16 mouse cellular contexts compared by ENCODE assay signal in the genomic region with DNA sequence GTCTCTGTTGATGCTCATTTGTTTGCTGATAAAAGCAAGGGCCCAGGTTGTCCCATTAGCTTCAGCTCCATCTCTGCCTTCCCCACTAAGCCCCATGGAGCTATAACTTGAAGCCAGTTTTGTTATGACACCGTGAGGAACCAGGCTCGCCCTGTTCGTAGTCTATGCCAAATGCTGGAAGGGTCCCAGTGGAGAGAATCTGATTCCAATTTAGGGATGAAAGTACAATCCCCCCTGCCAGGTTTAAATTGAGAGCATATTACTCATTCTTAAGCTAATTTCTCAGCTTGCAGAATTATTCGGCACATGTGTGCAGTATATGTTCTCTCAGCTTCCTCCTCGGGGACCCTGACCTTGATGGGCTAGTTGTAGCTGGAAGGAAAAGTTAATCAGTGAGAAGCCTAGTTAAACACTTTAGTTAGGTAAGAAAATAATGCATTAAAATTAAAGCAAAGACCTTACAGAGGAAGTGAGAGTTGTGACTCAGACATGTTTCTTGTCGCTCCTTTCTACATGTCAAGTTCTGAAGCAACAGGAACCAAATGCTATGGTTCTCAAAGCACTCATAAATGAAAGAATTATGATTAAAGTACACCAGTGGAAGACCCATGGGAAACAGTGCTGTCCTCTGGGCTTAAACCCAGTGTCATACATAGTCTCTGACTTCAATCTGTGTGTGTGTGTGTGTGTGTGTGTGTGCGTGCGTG.
A peak's percentile ranks its signal among the peaks of the same experiment; 100 is the strongest.
DNase-seq lines count a peak whose midpoint lies in the region; ATAC-seq and TF ChIP-seq lines count a peak whose summit lies in the region.
"Had no signal": no experiment of that assay in that cellular context is flagged by ENCODE, and none has a peak within 500 bp of the region (broad histone marks: within the 10 kb centered on the region; RNA-seq: fewer than 3 reads in every experiment).

No protein-coding gene starts in this region.

- H3K9ac ChIP-seq in lung, postnatal 0 days (replicated peaks; ENCODE audit: low read depth) = no peak overlapping the region
- no peak overlapping the region for H3K9ac ChIP-seq in neural tube, embryonic 15.5 days (replicated peaks)
- H3K9ac ChIP-seq: heart, embryonic 13.5 days had no signal

- H3K4me3 ChIP-seq in lung, postnatal 0 days (ENCODE audit: low read depth, low read length) = no peak overlapping the region
- no peak overlapping the region for H3K4me3 ChIP-seq in lung, adult 2 months (replicated peaks; ENCODE audit: extremely low read depth, low read depth, low read length)
- no peak overlapping the region for H3K4me3 ChIP-seq in neural tube, embryonic 15.5 days (replicated peaks)
- H3K4me3 ChIP-seq: heart, embryonic 13.5 days; layer of hippocampus, adult 2 months; megakaryocyte, embryonic 14.5 days had no signal

- 86% methylated on average over 8 of the region's 8 CpGs for WGBS in lung, postnatal 0 days
- WGBS in lung, adult 2 months = 88% methylated on average over 8 of the region's 8 CpGs
- WGBS in neural tube, embryonic 15.5 days = 56% methylated on average over 8 of the region's 8 CpGs

- TF ChIP-seq EP300 in lung, postnatal 0 days (IDR thresholded peaks at IDR 0.05) = no peak

- no peaks in the 10 kb centered on the region for H3K27me3 ChIP-seq in lung, postnatal 0 days (replicated peaks; ENCODE audit: insufficient read depth, low read length)
- H3K27me3 ChIP-seq in neural tube, embryonic 15.5 days (replicated peaks) = no peaks in the 10 kb centered on the region
- H3K27me3 ChIP-seq: heart, embryonic 13.5 days; megakaryocyte, embryonic 14.5 days had no signal

- peak; percentile 27 for DNase-seq in lung, postnatal 0 days (ENCODE audit: low spot score)
- no peak for DNase-seq in lung, adult 2 months
- peak; percentile 53 for DNase-seq in forelimb bud, embryonic 11.5 days (ENCODE audit: low read depth, low spot score)
- DNase-seq in adrenal gland, postnatal 10 days = no peak
- no peak for DNase-seq in heart, postnatal 36 days
- DNase-seq: adrenal gland, postnatal 36 days; cerebellum, adult 11 months; gastrocnemius, postnatal 36 days; kidney, adult 11 months; right cerebral cortex, adult 18-20 months; thymus, postnatal 25 days had no signal

- no peaks in the 10 kb centered on the region for H3K4me1 ChIP-seq in lung, postnatal 0 days (ENCODE audit: insufficient read depth, low read depth, low read length)
- H3K4me1 ChIP-seq in lung, adult 2 months (ENCODE audit: control insufficient read depth, insufficient read depth, low read length) = no peaks in the 10 kb centered on the region
- H3K4me1 ChIP-seq in neural tube, embryonic 15.5 days = peaks cover 9% of the 10 kb centered on the region
- H3K4me1 ChIP-seq: heart, embryonic 13.5 days; megakaryocyte, embryonic 14.5 days had no signal

- H3K36me3 ChIP-seq in lung, postnatal 0 days (ENCODE audit: insufficient read depth, low read length) = no peaks in the 10 kb centered on the region
- no peaks in the 10 kb centered on the region for H3K36me3 ChIP-seq in neural tube, embryonic 15.5 days
- H3K36me3 ChIP-seq: heart, embryonic 13.5 days had no signal

- H3K27ac ChIP-seq in lung, postnatal 0 days (ENCODE audit: low read length) = no peak overlapping the region
- H3K27ac ChIP-seq in neural tube, embryonic 15.5 days (replicated peaks) = no peak overlapping the region
- H3K27ac ChIP-seq: heart, embryonic 13.5 days; layer of hippocampus, adult 2 months had no signal

- no peaks in the 10 kb centered on the region for H3K9me3 ChIP-seq in lung, postnatal 0 days (ENCODE audit: low read length)
- H3K9me3 ChIP-seq in neural tube, embryonic 15.5 days (replicated peaks) = no peaks in the 10 kb centered on the region
- H3K9me3 ChIP-seq: heart, embryonic 13.5 days; megakaryocyte, embryonic 14.5 days had no signal

- no peak overlapping the region for H3K4me2 ChIP-seq in lung, postnatal 0 days (replicated peaks; ENCODE audit: low read depth, low read length)
- H3K4me2 ChIP-seq in neural tube, embryonic 15.5 days = no peak overlapping the region
- H3K4me2 ChIP-seq: heart, embryonic 13.5 days had no signal

- no peak for ATAC-seq in lung, postnatal 0 days
- ATAC-seq in common myeloid progenitor, adult 5-6 weeks (replicated peaks; ENCODE audit: low read depth, poor library complexity, severe bottlenecking) = peak; percentile 60
- 0 out of 2 replicates have a peak, but pooled peaks have one; percentile 41 for ATAC-seq in neural tube, embryonic 15.5 days (ENCODE audit: low FRiP score)

- TF ChIP-seq POLR2A in lung, adult 2 months (IDR thresholded peaks at IDR 0.05; ENCODE audit: borderline replicate concordance, extremely low read depth, low read depth, low read length) = no peak

- TF ChIP-seq CTCF in lung, postnatal 0 days (IDR thresholded peaks at IDR 0.05) = no peak
- TF ChIP-seq CTCF in lung, adult 2 months (IDR thresholded peaks at IDR 0.05; ENCODE audit: insufficient read depth, low read length) = no peak

- intact Hi-C loops in heart, postnatal 36 days (cut with DNase I) = no loop called here

Comparison
In these comparisons a context has a peak if more than half of its experiments do, and no peak if none do; other contexts are left out.
1. DNase-seq: peak in lung, postnatal 0 days (single experiment) and forelimb bud, embryonic 11.5 days (single experiment); none in lung, adult 2 months (single experiment), adrenal gland, postnatal 10 days (single experiment) and heart, postnatal 36 days (0 of 2).